Mouse (Mus musculus) olfactory bulb, adult 2 months (tissue): ENCODE measurements around the gene Mrps15.

Experiments used
- CTCF ChIP-seq: fragments of 200-500 bp; IDR thresholded peaks from 2 replicates; pipeline ENCODE4 v1.5.1; 2012; ENCODE audit warnings: low read depth, mild to moderate bottlenecking, low read length, moderate library complexity; ENCODE audit not compliant: insufficient read depth
- POLR2A ChIP-seq: fragments of 200-500 bp; IDR thresholded peaks from 2 replicates; pipeline ENCODE4 v1.6.1; 2012; ENCODE audit warnings: mild to moderate bottlenecking, low read depth, low read length, moderate library complexity; ENCODE audit not compliant: insufficient read depth

- no peak for TF ChIP-seq CTCF
- no peak for TF ChIP-seq POLR2A
Observed at GRCm38 (mm10) chr4:126091873-126092272, 45.1 kb downstream of the Mrps15 start.
